Mouse (Mus musculus) embryonic facial prominence, embryonic 14.5 days (tissue): ENCODE measurements around the gene Pabpc1l. TPM values are rescaled to one million over a fixed set of nuclear protein-coding genes. Genes with fewer than 3 reads are reported as not detected.

Experiments
- ATAC-seq: fragments of 200-750 bp; cut with Nextera tagmentation; 2 replicates; pipeline ENCODE4 v1.8.0; 2017; ENCODE audit warnings: low read depth, moderate number of reproducible peaks, moderate TSS enrichment
- DNase-seq: peaks from one replicate; pipeline ENCODE4 v3.0.0-alpha.2; 2015; ENCODE audit warnings: low spot score
- H3K27ac ChIP-seq: fragments of 300-500 bp; sonication (generic); replicated peaks from 2 replicates; pipeline ENCODE4 v1.5.1; 2014; ENCODE audit warnings: low read depth, mild to moderate bottlenecking, low read length, moderate library complexity
- H3K27me3 ChIP-seq: fragments of 300-500 bp; sonication (generic); replicated peaks from 2 replicates; pipeline ENCODE4 v1.6.1; 2014; ENCODE audit warnings: low read length; ENCODE audit not compliant: control insufficient read depth, insufficient read depth
- H3K36me3 ChIP-seq: fragments of 300-500 bp; sonication (generic); 2 replicates; pipeline ENCODE4 v1.6.1; 2014; ENCODE audit warnings: low read length, mixed read lengths; ENCODE audit not compliant: control insufficient read depth, insufficient read depth
- H3K4me1 ChIP-seq: fragments of 300-500 bp; sonication (generic); 2 replicates; pipeline ENCODE4 v1.6.1; 2014; ENCODE audit warnings: antibody characterized with exemption, low read length; ENCODE audit not compliant: control insufficient read depth, insufficient read depth
- H3K4me2 ChIP-seq: fragments of 300-500 bp; sonication (generic); 2 replicates; pipeline ENCODE4 v1.6.1; 2014; ENCODE audit warnings: low read depth, mild to moderate bottlenecking, low read length, moderate library complexity, mixed read lengths
- H3K4me3 ChIP-seq: fragments of 300-500 bp; sonication (generic); 2 replicates; pipeline ENCODE4 v1.5.1; 2014; ENCODE audit warnings: low read depth, mild to moderate bottlenecking, low read length
- H3K9ac ChIP-seq: fragments of 300-500 bp; sonication (generic); 2 replicates; pipeline ENCODE4 v1.6.1; 2014; ENCODE audit warnings: low read depth, mild to moderate bottlenecking, low read length, moderate library complexity, mixed read lengths
- H3K9me3 ChIP-seq: fragments of 300-500 bp; sonication (generic); 2 replicates; pipeline ENCODE4 v1.6.1; 2016; ENCODE audit warnings: low read length; ENCODE audit not compliant: control insufficient read depth
- WGBS: fragments of 180-500 bp; shearing (Covaris S2); extraction: QIAGEN DNeasy Blood & Tissue Kit; methylation state at CpG from one replicate; pipeline ENCODE4 v1.1.7; 2014; 5-methylcytosine and 5-hydroxymethylcytosine counted together
- polyA plus RNA-seq: library from polyadenylated mRNA; unstranded; fragments of >200 nt; fragmentation: Nextera tagmentation; extraction: Ambion mirVana; gene quantifications from 2 replicates; pipeline ENCODE4 v1.2.1, GENCODE M21; 2014

Pabpc1l gene
- 2.8 and 4.9 TPM in 2 replicates for polyA plus RNA-seq

GRCm38 (mm10) chr2:164025150-164025549 lies at the start of gene Pabpc1l:
TSS of gene Pabpc1l (plus strand) at chr2:164025450.
- 0 out of 2 replicates have a peak, but pooled peaks cover 2% of the 10 kb centered on the region for H3K36me3 ChIP-seq
- H3K9me3 ChIP-seq = no peaks in the 10 kb centered on the region
- H3K4me1 ChIP-seq = 0 out of 2 replicates have a peak, but pooled peaks cover 4% of the 10 kb centered on the region
- DNase-seq (no peak), ATAC-seq (no peak)
- H3K4me3 ChIP-seq = no peak within 1 kb of the TSS
- WGBS = 88% methylated on average over 16 of the region's 16 CpGs
- H3K9ac ChIP-seq = no peak within 1 kb of the TSS
- no peaks in the 10 kb centered on the region for H3K27me3 ChIP-seq
- no peak within 1 kb of the TSS for H3K4me2 ChIP-seq
- no peak within 1 kb of the TSS for H3K27ac ChIP-seq

- H3K4me1 ChIP-seq = no peaks in the 10 kb centered on the region
- WGBS = 83% methylated on average over 6 of the region's 7 CpGs
- no peak for ATAC-seq
- no peak overlapping the region for H3K27ac ChIP-seq
- H3K9me3 ChIP-seq = peaks cover 5% of the 10 kb centered on the region; the same call in 1 of the 2 replicates
- no peak overlapping the region for H3K4me3 ChIP-seq
- H3K9ac ChIP-seq = no peak overlapping the region
- no peak overlapping the region for H3K4me2 ChIP-seq
- H3K27me3 ChIP-seq = no peaks in the 10 kb centered on the region
- no peaks in the 10 kb centered on the region for H3K36me3 ChIP-seq
- no peak for DNase-seq
Measured at GRCm38 (mm10) chr2:163976448-163976847, 48.8 kb upstream of the Pabpc1l start.

- ATAC-seq = no peak
- no peak for DNase-seq
- Histone ChIP-seq H3K27ac (no peak overlapping the region), H3K9me3 (no peaks in the 10 kb centered on the region), H3K9ac (no peak overlapping the region), H3K4me2 (no peak overlapping the region), H3K4me1 (no peaks in the 10 kb centered on the region), H3K4me3 (no peak overlapping the region), H3K27me3 (no peaks in the 10 kb centered on the region), H3K36me3 (no peaks in the 10 kb centered on the region)
- 83% methylated on average over 8 of the region's 8 CpGs for WGBS
Measured at GRCm38 (mm10) chr2:163987233-163987632, 38.0 kb upstream of the Pabpc1l start.

GRCm38 (mm10) chr2:163992871-163993270 lies 32.4 kb upstream of the Pabpc1l start:
- DNase-seq (no peak), ATAC-seq (no peak)
- no peak overlapping the region for H3K4me2 ChIP-seq
- H3K27me3 ChIP-seq = no peaks in the 10 kb centered on the region
- H3K27ac ChIP-seq = no peak overlapping the region
- no peak overlapping the region for H3K9ac ChIP-seq
- no peak overlapping the region for H3K4me3 ChIP-seq
- H3K36me3 ChIP-seq = peaks cover 7% of the 10 kb centered on the region; the same call in 1 of the 2 replicates
- WGBS = 93% methylated on average over 2 of the region's 2 CpGs
- no peaks in the 10 kb centered on the region for H3K9me3 ChIP-seq
- peaks cover 14% of the 10 kb centered on the region for H3K4me1 ChIP-seq

- Histone ChIP-seq H3K4me2 (peak within 1 kb of the TSS; percentile 58), H3K9ac (peak within 1 kb of the TSS; percentile 91), H3K4me3 (peak within 1 kb of the TSS; percentile 99), H3K36me3 (peaks cover 7% of the 10 kb centered on the region; the same call in 1 of the 2 replicates), H3K9me3 (no peaks in the 10 kb centered on the region), H3K4me1 (peaks cover 14% of the 10 kb centered on the region), H3K27me3 (no peaks in the 10 kb centered on the region), H3K27ac (peak within 1 kb of the TSS; percentile 96)
- DNase-seq (no peak), ATAC-seq (no peak)
- WGBS = under 1% methylated on average over 12 of the region's 14 CpGs
Measured at GRCm38 (mm10) chr2:163994654-163994976, 30.6 kb upstream of the Pabpc1l start, which contains the start of gene Ywhab. TSS of gene Ywhab (plus strand) at chr2:163994960.

- H3K9ac ChIP-seq = peak overlapping the region; percentile 91
- peak overlapping the region; percentile 99 for H3K4me3 ChIP-seq
- no peaks in the 10 kb centered on the region for H3K27me3 ChIP-seq
- peak; percentile 100 for ATAC-seq
- 0% methylated on average over 36 of the region's 79 CpGs for WGBS
- H3K27ac ChIP-seq = peak overlapping the region; percentile 96
- DNase-seq = peak; percentile 99
- peaks cover 14% of the 10 kb centered on the region for H3K4me1 ChIP-seq
- H3K4me2 ChIP-seq = peak overlapping the region; percentile 58
- peaks cover 7% of the 10 kb centered on the region; the same call in 1 of the 2 replicates for H3K36me3 ChIP-seq
- no peaks in the 10 kb centered on the region for H3K9me3 ChIP-seq
Measured at GRCm38 (mm10) chr2:163994977-163995862, 30.0 kb upstream of the Pabpc1l start.

GRCm38 (mm10) chr2:163996275-163996674 lies 29.0 kb upstream of the Pabpc1l start:
- 76% methylated on average over 6 of the region's 6 CpGs for WGBS

GRCm38 (mm10) chr2:163996899-163997298 lies 28.4 kb upstream of the Pabpc1l start:
- no peak for ATAC-seq
- DNase-seq = no peak
- 66% methylated on average over 5 of the region's 5 CpGs for WGBS
- Histone ChIP-seq H3K9me3 (no peaks in the 10 kb centered on the region), H3K4me1 (peaks cover 14% of the 10 kb centered on the region), H3K4me3 (no peak overlapping the region), H3K27me3 (no peaks in the 10 kb centered on the region), H3K36me3 (peaks cover 7% of the 10 kb centered on the region; the same call in 1 of the 2 replicates), H3K27ac (no peak overlapping the region), H3K9ac (no peak overlapping the region), H3K4me2 (peak overlapping the region; percentile 58)

More at GRCm38 (mm10) chr2:163996275-163996674, 29.0 kb upstream of the Pabpc1l start:
- no peaks in the 10 kb centered on the region for H3K9me3 ChIP-seq
- DNase-seq (no peak), ATAC-seq (no peak)
- H3K36me3 ChIP-seq = peaks cover 7% of the 10 kb centered on the region; the same call in 1 of the 2 replicates
- peak overlapping the region; percentile 91 for H3K9ac ChIP-seq
- H3K4me3 ChIP-seq = peak overlapping the region; percentile 99
- H3K27me3 ChIP-seq = no peaks in the 10 kb centered on the region
- no peak overlapping the region for H3K27ac ChIP-seq
- peaks cover 14% of the 10 kb centered on the region for H3K4me1 ChIP-seq
- peak overlapping the region; percentile 58 for H3K4me2 ChIP-seq
